Mouse (Mus musculus) intestine, embryonic 14.5 days (tissue): ENCODE measurements around the gene Sdk2. TPM values are rescaled to one million over a fixed set of nuclear protein-coding genes. Genes with fewer than 3 reads are reported as not detected.

Source experiments
- ATAC-seq: fragments of 200-750 bp; cut with Nextera tagmentation; replicated peaks from 2 replicates; pipeline ENCODE4 v1.8.0; 2017; ENCODE audit warnings: low read depth, moderate number of reproducible peaks, moderate TSS enrichment, moderate library complexity; ENCODE audit not compliant: low FRiP score, low TSS enrichment
- DNase-seq: peaks from one replicate; pipeline ENCODE4 v3.0.0-alpha.2; 2018; ENCODE audit warnings: low spot score
- H3K27ac ChIP-seq: fragments of 300-500 bp; sonication (generic); 2 replicates; pipeline ENCODE4 v1.5.1; 2014; ENCODE audit warnings: low read depth, mild to moderate bottlenecking, control low read depth
- H3K27me3 ChIP-seq: fragments of 300-500 bp; sonication (generic); replicated peaks from 2 replicates; pipeline ENCODE4 v1.6.1; 2014; ENCODE audit warnings: low read length, control low read depth; ENCODE audit not compliant: control insufficient read depth, insufficient read depth
- H3K36me3 ChIP-seq: fragments of 300-500 bp; sonication (generic); 2 replicates; pipeline ENCODE4 v1.6.1; 2014; ENCODE audit warnings: low read length, control low read depth; ENCODE audit not compliant: control insufficient read depth, insufficient read depth
- H3K4me1 ChIP-seq: fragments of 300-500 bp; sonication (generic); replicated peaks from 2 replicates; pipeline ENCODE4 v1.6.1; 2014; ENCODE audit warnings: low read length, control low read depth, mixed read lengths; ENCODE audit not compliant: control insufficient read depth, insufficient read depth
- H3K4me2 ChIP-seq: fragments of 300-500 bp; sonication (generic); 2 replicates; pipeline ENCODE4 v1.6.1; 2014; ENCODE audit warnings: low read length
- H3K4me3 ChIP-seq: fragments of 300-500 bp; sonication (generic); 2 replicates; pipeline ENCODE4 v1.5.1; 2014; ENCODE audit warnings: low read depth, low read length, control low read depth, mixed read lengths
- H3K9ac ChIP-seq: fragments of 300-500 bp; sonication (generic); 2 replicates; pipeline ENCODE4 v1.6.1; 2014; ENCODE audit warnings: mild to moderate bottlenecking, low read length
- H3K9me3 ChIP-seq: fragments of 300-500 bp; sonication (generic); 2 replicates; pipeline ENCODE4 v1.6.1; 2016; ENCODE audit warnings: low read length, control low read depth; ENCODE audit not compliant: control insufficient read depth
- WGBS: fragments of 180-500 bp; shearing (Covaris S2); extraction: QIAGEN DNeasy Blood & Tissue Kit; methylation state at CpG from one replicate; pipeline ENCODE4 v1.1.7; 2014; 5-methylcytosine and 5-hydroxymethylcytosine counted together
- polyA plus RNA-seq: library from polyadenylated mRNA; unstranded; fragments of >200 nt; fragmentation: Nextera tagmentation; extraction: Ambion mirVana; gene quantifications from 2 replicates; pipeline ENCODE4 v1.2.1, GENCODE M21; 2014

Gene Sdk2
- polyA plus RNA-seq, 1 experiment from 2014 or later: 3.1 TPM

GRCm38 (mm10) chr11:113758851-113759250 is 308.0 kb downstream of the Sdk2 start:
- Histone ChIP-seq H3K27ac (no peak overlapping the region), H3K4me2 (no peak overlapping the region), H3K4me1 (peaks cover 14% of the 10 kb centered on the region), H3K9me3 (no peaks in the 10 kb centered on the region), H3K4me3 (no peak overlapping the region), H3K27me3 (no peaks in the 10 kb centered on the region), H3K36me3 (no peaks in the 10 kb centered on the region), H3K9ac (no peak overlapping the region)
- DNase-seq: no peak
- no peak for ATAC-seq
- WGBS: 92% methylated on average over 5 of the region's 5 CpGs

DNA sequence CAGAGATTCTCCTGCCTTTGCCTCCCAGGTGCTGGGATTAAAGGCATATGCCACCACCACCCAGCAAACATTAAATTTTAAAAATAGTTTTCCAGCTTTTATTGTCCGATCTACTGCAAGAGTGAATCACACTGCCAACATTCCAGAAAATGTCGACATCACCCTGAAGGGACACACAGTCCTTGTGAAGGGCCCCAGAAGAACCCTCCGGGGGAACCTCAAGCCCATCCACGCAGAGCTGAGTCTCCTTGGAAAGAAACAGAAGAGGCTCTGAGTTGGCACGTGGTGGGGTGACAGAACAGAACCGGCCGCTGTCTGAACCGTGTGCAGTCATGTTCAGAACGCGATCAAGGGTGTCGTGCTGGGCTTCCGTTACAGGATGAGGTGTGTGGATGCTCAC is 310.3 kb downstream of the Sdk2 start:
- Histone ChIP-seq H3K4me2 (no peak overlapping the region), H3K36me3 (no peaks in the 10 kb centered on the region), H3K27me3 (no peaks in the 10 kb centered on the region), H3K27ac (no peak overlapping the region), H3K9ac (no peak overlapping the region), H3K4me3 (no peak overlapping the region), H3K4me1 (peaks cover 13% of the 10 kb centered on the region), H3K9me3 (no peaks in the 10 kb centered on the region)
- ATAC-seq: no peak
- no peak for DNase-seq
- WGBS: 93% methylated on average over 12 of the region's 12 CpGs

GRCm38 (mm10) chr11:113755878-113756277 is 311.0 kb downstream of the Sdk2 start:
- WGBS: 76% methylated on average over 14 of the region's 14 CpGs
- no peaks in the 10 kb centered on the region for H3K9me3 ChIP-seq
- H3K4me3 ChIP-seq: no peak overlapping the region
- ATAC-seq (no peak), DNase-seq (no peak)
- H3K9ac ChIP-seq: no peak overlapping the region
- H3K4me2 ChIP-seq: no peak overlapping the region
- H3K27ac ChIP-seq: no peak overlapping the region
- peaks cover 13% of the 10 kb centered on the region for H3K4me1 ChIP-seq
- H3K27me3 ChIP-seq: no peaks in the 10 kb centered on the region
- H3K36me3 ChIP-seq: no peaks in the 10 kb centered on the region

GRCm38 (mm10) chr11:113754845-113755244 is 312.0 kb downstream of the Sdk2 start:
- Histone ChIP-seq H3K9me3 (no peaks in the 10 kb centered on the region), H3K9ac (no peak overlapping the region), H3K4me2 (no peak overlapping the region), H3K27me3 (no peaks in the 10 kb centered on the region), H3K4me3 (no peak overlapping the region), H3K4me1 (peaks cover 13% of the 10 kb centered on the region), H3K27ac (no peak overlapping the region), H3K36me3 (no peaks in the 10 kb centered on the region)
- WGBS: 51% methylated on average over 9 of the region's 9 CpGs
- ATAC-seq (no peak), DNase-seq (no peak)

DNA sequence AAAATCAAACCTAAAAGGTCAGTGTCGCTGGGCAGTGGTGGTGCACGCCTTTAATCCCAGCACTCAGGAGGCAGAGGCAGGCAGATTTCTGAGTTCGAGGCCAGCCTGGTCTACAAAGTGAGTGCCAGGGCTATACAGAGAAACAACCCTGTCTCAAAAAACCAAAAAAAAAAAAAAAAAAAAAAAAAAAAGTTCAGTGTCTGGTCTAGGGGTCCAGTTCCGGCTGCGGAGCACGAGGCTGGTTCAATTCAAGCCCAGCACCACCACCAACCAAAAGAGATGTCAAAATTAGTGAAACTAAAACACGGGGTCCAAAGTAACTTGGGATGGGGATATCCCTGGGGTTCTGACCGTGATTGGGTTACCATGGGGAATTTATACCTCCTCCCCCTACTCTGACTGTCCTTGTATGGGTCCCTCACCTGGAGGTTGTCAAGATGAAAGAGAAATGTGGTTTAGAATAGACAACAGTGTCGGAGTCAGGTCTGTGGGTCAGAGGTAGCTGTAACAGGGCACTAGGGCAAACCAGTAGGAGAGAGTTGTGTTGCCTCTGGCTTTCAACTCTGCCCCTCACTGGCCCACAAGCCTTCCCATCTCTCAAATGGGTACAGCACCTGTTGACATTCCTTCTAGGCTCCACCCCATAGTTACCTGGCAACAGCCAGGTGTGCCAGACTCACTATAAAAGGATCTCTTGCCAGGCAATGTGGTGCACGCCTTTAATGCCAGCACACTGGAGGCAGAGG is 314.0 kb downstream of the Sdk2 start:
- DNase-seq (no peak), ATAC-seq (no peak)
- Histone ChIP-seq H3K4me2 (peak overlapping the region; percentile 93; the same call in 1 of the 2 replicates), H3K9ac (no peak overlapping the region), H3K27me3 (no peaks in the 10 kb centered on the region), H3K4me3 (no peak overlapping the region), H3K36me3 (no peaks in the 10 kb centered on the region), H3K27ac (no peak overlapping the region), H3K4me1 (peaks cover 31% of the 10 kb centered on the region), H3K9me3 (no peaks in the 10 kb centered on the region)
- 95% methylated on average over 10 of the region's 10 CpGs for WGBS

GRCm38 (mm10) chr11:113752158-113752661 is 314.6 kb downstream of the Sdk2 start:
- Histone ChIP-seq H3K27me3 (no peaks in the 10 kb centered on the region), H3K27ac (peak overlapping the region; percentile 93), H3K4me1 (peaks cover 37% of the 10 kb centered on the region), H3K4me3 (peak overlapping the region; percentile 91), H3K9ac (peak overlapping the region; percentile 94), H3K4me2 (peak overlapping the region; percentile 93), H3K9me3 (no peaks in the 10 kb centered on the region), H3K36me3 (no peaks in the 10 kb centered on the region)
- DNase-seq (no peak), ATAC-seq (peak; percentile 3; the same call in 1 of the 2 replicates)
- WGBS: 21% methylated on average over 15 of the region's 15 CpGs

- ATAC-seq (peak; percentile 83), DNase-seq (peak; percentile 93)
- peak within 1 kb of the TSS; percentile 91 for H3K4me3 ChIP-seq
- H3K4me2 ChIP-seq: peak within 1 kb of the TSS; percentile 93
- 0% methylated on average over 43 of the region's 44 CpGs for WGBS
- peaks cover 42% of the 10 kb centered on the region for H3K4me1 ChIP-seq
- no peaks in the 10 kb centered on the region for H3K36me3 ChIP-seq
- no peaks in the 10 kb centered on the region for H3K27me3 ChIP-seq
- peak within 1 kb of the TSS; percentile 94 for H3K9ac ChIP-seq
- peak within 1 kb of the TSS; percentile 93 for H3K27ac ChIP-seq
- H3K9me3 ChIP-seq: no peaks in the 10 kb centered on the region
These were observed 315.3 kb downstream of the Sdk2 start, which contains the start of gene Cdc42ep4 for GRCm38 (mm10) chr11:113751484-113752084. Gene Cdc42ep4, minus strand, starts transcription at chr11:113751881.

GRCm38 (mm10) chr11:113750571-113751483 is 316.0 kb downstream of the Sdk2 start:
- peaks cover 44% of the 10 kb centered on the region for H3K4me1 ChIP-seq
- WGBS: under 1% methylated on average over 58 of the region's 67 CpGs
- ATAC-seq: peak; percentile 53
- H3K4me3 ChIP-seq: peak overlapping the region; percentile 91
- H3K9ac ChIP-seq: peak overlapping the region; percentile 94
- peaks cover 6% of the 10 kb centered on the region; the same call in 1 of the 2 replicates for H3K36me3 ChIP-seq
- H3K4me2 ChIP-seq: peak overlapping the region; percentile 93
- no peaks in the 10 kb centered on the region for H3K27me3 ChIP-seq
- no peaks in the 10 kb centered on the region for H3K9me3 ChIP-seq
- peak overlapping the region; percentile 93 for H3K27ac ChIP-seq
- DNase-seq: peak; percentile 90
